Mouse (Mus musculus): ENCODE measurements around the gene 1700003F12Rik.

DNA sequence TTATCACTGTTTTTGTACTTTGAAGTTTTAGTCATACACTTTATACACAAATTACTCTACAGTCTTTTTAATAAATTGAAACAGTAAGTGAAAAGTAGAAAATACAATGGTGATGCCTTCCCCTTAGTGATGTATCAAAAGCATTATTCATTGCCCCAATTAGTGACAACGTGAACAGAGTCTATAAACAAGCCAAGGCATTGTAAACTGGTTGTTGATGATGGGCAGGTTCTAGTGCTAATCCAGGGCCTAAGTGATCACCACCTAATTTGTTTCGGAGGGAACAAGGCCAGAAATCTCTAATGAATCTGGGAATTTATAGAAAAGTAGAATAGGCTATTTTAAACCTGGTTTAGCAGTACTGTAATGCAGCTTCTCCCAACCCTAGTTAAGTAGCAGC is 39.8 kb upstream of the 1700003F12Rik start:
- TF ChIP-seq MAFK (IDR thresholded peaks at IDR 0.05; ENCODE audit: insufficient read depth, low read depth, low read length) (no peak), HCFC1 (IDR thresholded peaks at IDR 0.05; ENCODE audit: borderline replicate concordance, insufficient read depth, low read length) (no peak), ZNF384 (IDR thresholded peaks at IDR 0.05; ENCODE audit: low read depth, low read length) (no peak)
